Mouse (Mus musculus) midbrain, embryonic 14.5 days (tissue): Measurements from ENCODE around the gene Lmtk3. TPM values are rescaled to one million over a fixed set of nuclear protein-coding genes. Genes with fewer than 3 reads are reported as not detected.

ENCODE experiments used
- ATAC-seq: fragments of 200-750 bp; cut with Nextera tagmentation; 2 replicates; pipeline ENCODE4 v1.8.0; 2017; ENCODE audit warnings: moderate number of reproducible peaks, moderate library complexity; ENCODE audit not compliant: low FRiP score, low TSS enrichment
- DNase-seq: peaks from one replicate; pipeline ENCODE4 v3.0.0-alpha.2; 2015
- H3K27ac ChIP-seq: fragments of 300-500 bp; sonication (generic); replicated peaks from 2 replicates; pipeline ENCODE4 v1.5.1; 2014; ENCODE audit warnings: mild to moderate bottlenecking, low read depth, low read length, moderate library complexity
- H3K27me3 ChIP-seq: fragments of 300-500 bp; sonication (generic); 2 replicates; pipeline ENCODE4 v1.6.1; 2014; ENCODE audit warnings: low read length, control low read depth, mixed read lengths; ENCODE audit not compliant: control insufficient read depth, insufficient read depth
- H3K36me3 ChIP-seq: fragments of 300-500 bp; sonication (generic); 2 replicates; pipeline ENCODE4 v1.6.1; 2014; ENCODE audit warnings: low read length, control low read depth; ENCODE audit not compliant: control insufficient read depth, insufficient read depth
- H3K4me1 ChIP-seq: fragments of 300-500 bp; sonication (generic); 2 replicates; pipeline ENCODE4 v1.6.1; 2014; ENCODE audit warnings: mild to moderate bottlenecking, antibody characterized with exemption, low read length, control low read depth; ENCODE audit not compliant: control insufficient read depth, insufficient read depth
- H3K4me2 ChIP-seq: fragments of 300-500 bp; sonication (generic); 2 replicates; pipeline ENCODE4 v1.6.1; 2014; ENCODE audit warnings: mild to moderate bottlenecking, low read length, moderate library complexity
- H3K4me3 ChIP-seq: fragments of 300-500 bp; sonication (generic); replicated peaks from 2 replicates; pipeline ENCODE4 v1.5.1; 2014; ENCODE audit warnings: low read depth, low read length
- H3K9ac ChIP-seq: fragments of 300-500 bp; sonication (generic); replicated peaks from 2 replicates; pipeline ENCODE4 v1.6.1; 2014; ENCODE audit warnings: mild to moderate bottlenecking, low read length, moderate library complexity
- H3K9me3 ChIP-seq: fragments of 300-500 bp; sonication (generic); 2 replicates; pipeline ENCODE4 v1.6.1; 2016; ENCODE audit warnings: low read length, control low read depth, mixed read lengths; ENCODE audit not compliant: control insufficient read depth
- WGBS: fragments of 180-500 bp; shearing (Covaris S2); extraction: QIAGEN DNeasy Blood & Tissue Kit; methylation state at CpG from one replicate; pipeline ENCODE4 v1.1.7; 2014; 5-methylcytosine and 5-hydroxymethylcytosine counted together
- polyA plus RNA-seq: library from polyadenylated mRNA; unstranded; fragments of >200 nt; fragmentation: Nextera tagmentation; extraction: Ambion mirVana; gene quantifications from 2 replicates; pipeline ENCODE4 v1.2.1, GENCODE M21; 2014

The Lmtk3 gene
- polyA plus RNA-seq, 1 experiment from 2014 or later = 25.2 TPM

- H3K4me2 ChIP-seq = no peak overlapping the region
- H3K4me3 ChIP-seq = no peak overlapping the region
- no peak for ATAC-seq
- DNase-seq = no peak
- H3K27me3 ChIP-seq = peaks cover 7% of the 10 kb centered on the region; the same call in 1 of the 2 replicates
- H3K9ac ChIP-seq = no peak overlapping the region
- peaks cover 3% of the 10 kb centered on the region for H3K4me1 ChIP-seq
- H3K27ac ChIP-seq = no peak overlapping the region
- peaks cover 27% of the 10 kb centered on the region for H3K36me3 ChIP-seq
- H3K9me3 ChIP-seq = no peaks in the 10 kb centered on the region
Observed at GRCm38 (mm10) chr7:45820913-45821312, 37.4 kb downstream of the Lmtk3 start.

- no peak within 1 kb of the TSS for H3K4me2 ChIP-seq
- no peaks in the 10 kb centered on the region for H3K4me1 ChIP-seq
- H3K4me3 ChIP-seq = no peak within 1 kb of the TSS
- no peak for DNase-seq
- 74% methylated on average over 7 of the region's 7 CpGs for WGBS
- H3K9ac ChIP-seq = no peak within 1 kb of the TSS
- H3K27ac ChIP-seq = no peak within 1 kb of the TSS
- 0 out of 2 replicates have a peak, but pooled peaks cover 7% of the 10 kb centered on the region for H3K27me3 ChIP-seq
- ATAC-seq = no peak
- peaks cover 58% of the 10 kb centered on the region for H3K36me3 ChIP-seq
- H3K9me3 ChIP-seq = no peaks in the 10 kb centered on the region
Observed at GRCm38 (mm10) chr7:45824598-45824997, 41.1 kb downstream of the Lmtk3 start, which contains the start of gene Kcnj14. Gene Kcnj14 (minus strand): TSS chr7:45824782.

GRCm38 (mm10) chr7:45826631-45827030 lies 43.1 kb downstream of the Lmtk3 start:
- peaks cover 58% of the 10 kb centered on the region for H3K36me3 ChIP-seq
- WGBS = 91% methylated on average over 7 of the region's 7 CpGs
- no peak for ATAC-seq

GRCm38 (mm10) chr7:45830427-45831127 lies 47.0 kb downstream of the Lmtk3 start, which contains the start of gene Grwd1:
Gene Grwd1 (minus strand): TSS chr7:45830944.
- ATAC-seq (peak; percentile 89), DNase-seq (peak; percentile 96)
- H3K27me3 ChIP-seq = peaks cover 40% of the 10 kb centered on the region
- H3K4me3 ChIP-seq = peak within 1 kb of the TSS; percentile 59
- H3K9ac ChIP-seq = peak within 1 kb of the TSS; percentile 51
- under 1% methylated on average over 35 of the region's 35 CpGs for WGBS
- peak within 1 kb of the TSS; percentile 71 for H3K27ac ChIP-seq
- peak within 1 kb of the TSS; percentile 76 for H3K4me2 ChIP-seq
- peaks cover 11% of the 10 kb centered on the region for H3K4me1 ChIP-seq
- H3K9me3 ChIP-seq = no peaks in the 10 kb centered on the region
- H3K36me3 ChIP-seq = peaks cover 35% of the 10 kb centered on the region

More at GRCm38 (mm10) chr7:45826631-45827030, 43.1 kb downstream of the Lmtk3 start:
- peaks cover 11% of the 10 kb centered on the region for H3K4me1 ChIP-seq
- no peak overlapping the region for H3K27ac ChIP-seq
- H3K9me3 ChIP-seq = no peaks in the 10 kb centered on the region
- no peak for DNase-seq
- no peak overlapping the region for H3K4me2 ChIP-seq
- no peak overlapping the region for H3K9ac ChIP-seq
- H3K27me3 ChIP-seq = peaks cover under 1% of the 10 kb centered on the region; the same call in 1 of the 2 replicates
- H3K4me3 ChIP-seq = no peak overlapping the region

GRCm38 (mm10) chr7:45831128-45831525 lies 47.6 kb downstream of the Lmtk3 start:
- H3K27me3 ChIP-seq = peaks cover 46% of the 10 kb centered on the region
- H3K36me3 ChIP-seq = peaks cover 29% of the 10 kb centered on the region
- peak overlapping the region; percentile 76 for H3K4me2 ChIP-seq
- DNase-seq (no peak), ATAC-seq (peak; percentile 41)
- H3K9ac ChIP-seq = no peak overlapping the region
- peak overlapping the region; percentile 71 for H3K27ac ChIP-seq
- 14% methylated on average over 5 of the region's 5 CpGs for WGBS
- peak overlapping the region; percentile 59 for H3K4me3 ChIP-seq
- peaks cover 11% of the 10 kb centered on the region for H3K4me1 ChIP-seq
- H3K9me3 ChIP-seq = no peaks in the 10 kb centered on the region

GRCm38 (mm10) chr7:45832428-45832827 lies 48.9 kb downstream of the Lmtk3 start:
- no peak for ATAC-seq
- Histone ChIP-seq H3K9me3 (no peaks in the 10 kb centered on the region), H3K27ac (no peak overlapping the region), H3K36me3 (peaks cover 16% of the 10 kb centered on the region), H3K4me2 (peak overlapping the region; percentile 42), H3K27me3 (peaks cover 46% of the 10 kb centered on the region), H3K4me3 (peak overlapping the region; percentile 27; the same call in 1 of the 2 replicates), H3K9ac (0 out of 2 replicates have a peak overlapping the region, but pooled peaks have one; percentile 23), H3K4me1 (peaks cover 11% of the 10 kb centered on the region)
- no peak for DNase-seq
- 10% methylated on average over 29 of the region's 30 CpGs for WGBS

- H3K27ac ChIP-seq = no peak overlapping the region
- H3K36me3 ChIP-seq = peaks cover 8% of the 10 kb centered on the region; the same call in 1 of the 2 replicates
- ATAC-seq (no peak), DNase-seq (peak; percentile 33)
- no peaks in the 10 kb centered on the region for H3K9me3 ChIP-seq
- H3K4me3 ChIP-seq = peak overlapping the region; percentile 27
- peaks cover 46% of the 10 kb centered on the region for H3K27me3 ChIP-seq
- WGBS = 1% methylated on average over 79 of the region's 86 CpGs
- peak overlapping the region; percentile 23; the same call in 1 of the 2 replicates for H3K9ac ChIP-seq
- peak overlapping the region; percentile 42 for H3K4me2 ChIP-seq
- H3K4me1 ChIP-seq = peaks cover 11% of the 10 kb centered on the region
Observed at GRCm38 (mm10) chr7:45833148-45833790, 49.7 kb downstream of the Lmtk3 start.

GRCm38 (mm10) chr7:45833924-45834323 lies 50.4 kb downstream of the Lmtk3 start:
- 0 out of 2 replicates have a peak, but pooled peaks cover 1% of the 10 kb centered on the region for H3K36me3 ChIP-seq
- no peaks in the 10 kb centered on the region for H3K9me3 ChIP-seq
- 3% methylated on average over 26 of the region's 31 CpGs for WGBS
- no peak overlapping the region for H3K27ac ChIP-seq
- DNase-seq (no peak), ATAC-seq (no peak)
- peak overlapping the region; percentile 23; the same call in 1 of the 2 replicates for H3K9ac ChIP-seq
- H3K27me3 ChIP-seq = peaks cover 46% of the 10 kb centered on the region
- peaks cover 11% of the 10 kb centered on the region for H3K4me1 ChIP-seq
- H3K4me2 ChIP-seq = peak overlapping the region; percentile 42
- H3K4me3 ChIP-seq = peak overlapping the region; percentile 27
